Mouse (Mus musculus): ENCODE results near the gene Cep112. TPM values are rescaled to one million over a fixed set of nuclear protein-coding genes. Genes with fewer than 3 reads are reported as not detected.

Gene Cep112
- polyA plus RNA-seq, 1 experiment from 2014 or later, result 14.4 TPM

DNA sequence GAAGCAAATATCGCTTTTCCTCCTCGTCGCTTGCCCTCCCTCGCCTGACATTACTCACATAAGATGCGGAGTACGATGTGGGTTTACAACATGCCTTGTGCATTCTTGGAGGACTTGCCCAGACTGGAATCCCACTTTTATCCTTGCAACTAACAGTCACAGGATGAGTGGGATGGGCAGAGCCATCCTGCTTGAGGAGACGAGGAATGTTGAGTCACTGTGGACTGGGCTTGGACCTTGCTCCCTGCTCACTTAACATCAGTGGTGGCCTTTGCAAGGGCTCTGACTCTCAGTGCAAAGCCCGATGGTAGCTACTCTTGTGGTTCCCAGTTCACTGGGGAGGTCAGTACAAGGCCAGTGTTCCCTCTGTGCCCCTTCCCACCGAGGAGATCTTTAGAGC is 473.1 kb downstream of the Cep112 start:
- Histone ChIP-seq H3K4me2 (replicated peaks) (no peak overlapping the region), H3K27ac (replicated peaks) (no peak overlapping the region), H3K27me3 (no peaks in the 10 kb centered on the region), H3K9ac (no peak overlapping the region), H3K36me3 (no peaks in the 10 kb centered on the region), H3K4me3 (replicated peaks) (no peak overlapping the region), H3K4me1 (peaks cover 47% of the 10 kb centered on the region), H3K9me3 (replicated peaks) (no peaks in the 10 kb centered on the region)
- 59% methylated on average over 9 of the region's 9 CpGs for WGBS
- no peak for ATAC-seq (ENCODE audit: insufficient number of reproducible peaks, low FRiP score, low TSS enrichment, low read depth)

DNA sequence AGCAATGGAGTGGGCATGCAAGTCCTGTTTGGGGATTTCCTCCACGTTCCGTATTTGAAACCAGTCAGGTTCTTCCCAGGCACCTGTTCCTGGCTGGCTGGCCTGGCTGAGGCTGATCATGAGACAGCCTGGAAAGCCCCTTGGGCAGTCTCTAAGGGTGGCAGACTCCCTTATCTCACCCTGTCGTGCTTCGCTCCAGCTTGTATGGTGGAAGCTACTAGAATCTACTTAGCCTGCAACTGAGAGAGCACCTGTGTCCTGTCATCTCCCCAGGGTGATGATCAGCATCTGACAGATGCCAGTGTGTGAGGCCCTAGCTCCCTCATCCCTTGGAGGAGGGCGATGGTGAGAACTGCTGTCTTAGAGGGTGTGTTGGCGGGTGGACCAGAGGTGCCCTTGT is 473.5 kb downstream of the Cep112 start:
- WGBS, result 71% methylated on average over 6 of the region's 6 CpGs
- no peaks in the 10 kb centered on the region for H3K9me3 ChIP-seq (replicated peaks)
- H3K9ac ChIP-seq, result no peak overlapping the region
- H3K27me3 ChIP-seq, result no peaks in the 10 kb centered on the region
- no peak overlapping the region for H3K4me2 ChIP-seq (replicated peaks)
- H3K27ac ChIP-seq (replicated peaks), result no peak overlapping the region
- no peak overlapping the region for H3K4me3 ChIP-seq (replicated peaks)
- no peak for ATAC-seq (ENCODE audit: insufficient number of reproducible peaks, low FRiP score, low TSS enrichment, low read depth)
- no peaks in the 10 kb centered on the region for H3K36me3 ChIP-seq
- H3K4me1 ChIP-seq, result peaks cover 43% of the 10 kb centered on the region

DNA sequence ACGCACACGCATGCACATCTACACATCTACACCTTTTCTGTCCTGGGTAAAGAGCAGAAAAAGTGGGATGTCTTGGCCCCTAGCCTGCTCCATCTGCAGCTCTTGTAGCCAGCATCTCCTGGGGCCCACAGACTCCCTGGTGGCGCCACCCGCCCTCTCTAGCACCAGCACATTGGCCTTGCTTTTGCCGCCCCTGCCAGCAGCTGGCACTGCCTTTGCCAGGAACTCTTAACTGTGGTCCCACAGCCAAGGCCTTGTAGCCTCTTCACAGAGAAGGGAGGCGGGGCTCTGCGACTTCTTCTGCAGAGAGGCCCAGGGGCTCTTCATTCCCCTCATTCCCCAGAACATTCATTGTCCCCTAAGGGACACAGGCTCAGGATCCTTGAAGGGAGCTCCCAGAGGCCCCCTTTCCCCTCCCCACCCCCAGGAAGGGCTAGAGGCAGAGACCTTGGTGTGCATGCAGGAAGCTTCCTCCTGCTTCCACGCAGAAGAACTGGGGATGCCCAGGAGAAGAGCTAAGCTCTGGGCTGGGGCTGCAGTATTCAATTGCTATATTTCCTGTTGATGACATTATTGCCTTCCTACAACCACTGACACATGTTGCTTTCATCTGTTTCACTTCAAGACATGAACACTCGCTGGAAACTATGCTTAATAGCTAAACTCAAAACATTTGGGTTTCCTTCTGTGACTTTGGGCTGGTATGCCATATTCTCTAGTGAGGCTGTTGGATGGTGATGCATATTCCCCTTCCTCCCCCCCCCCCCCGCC is 475.9 kb downstream of the Cep112 start:
- no peaks in the 10 kb centered on the region for H3K36me3 ChIP-seq
- H3K4me1 ChIP-seq, result peaks cover 32% of the 10 kb centered on the region
- no peaks in the 10 kb centered on the region for H3K9me3 ChIP-seq (replicated peaks)
- no peak overlapping the region for H3K9ac ChIP-seq
- ATAC-seq (ENCODE audit: insufficient number of reproducible peaks, low FRiP score, low TSS enrichment, low read depth), result peak; percentile 74
- WGBS, result 47% methylated on average over 10 of the region's 10 CpGs
- no peak overlapping the region for H3K4me3 ChIP-seq (replicated peaks)
- H3K4me2 ChIP-seq (replicated peaks), result no peak overlapping the region
- H3K27me3 ChIP-seq, result no peaks in the 10 kb centered on the region
- peak overlapping the region; percentile 90 for H3K27ac ChIP-seq (replicated peaks)

DNA sequence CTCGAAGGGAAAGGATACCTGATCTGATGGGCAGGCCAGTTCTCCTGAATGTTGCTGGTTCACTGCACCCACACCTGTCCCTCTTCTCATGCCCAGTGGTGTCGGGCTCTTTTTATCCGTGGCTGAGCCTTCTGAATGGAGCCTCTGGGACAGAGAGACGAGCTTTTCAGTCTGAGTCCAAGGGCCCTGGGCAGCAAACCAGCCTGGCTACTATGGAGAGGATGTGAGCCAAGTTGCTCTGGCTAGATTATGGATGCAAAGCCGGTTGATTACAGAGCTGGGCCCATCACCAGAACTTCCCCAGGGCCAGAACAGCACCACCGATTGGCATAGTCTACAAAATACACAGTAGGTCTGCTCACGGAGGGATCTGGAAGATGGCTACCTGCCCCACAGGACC is 476.7 kb downstream of the Cep112 start:
- WGBS, result 59% methylated on average over 7 of the region's 7 CpGs
- H3K36me3 ChIP-seq, result no peaks in the 10 kb centered on the region
- H3K4me1 ChIP-seq, result peaks cover 32% of the 10 kb centered on the region
- no peaks in the 10 kb centered on the region for H3K27me3 ChIP-seq
- no peak for ATAC-seq (ENCODE audit: insufficient number of reproducible peaks, low FRiP score, low TSS enrichment, low read depth)
- H3K4me3 ChIP-seq (replicated peaks), result no peak overlapping the region
- peak overlapping the region; percentile 90 for H3K27ac ChIP-seq (replicated peaks)
- H3K9ac ChIP-seq, result no peak overlapping the region
- H3K9me3 ChIP-seq (replicated peaks), result no peaks in the 10 kb centered on the region
- no peak overlapping the region for H3K4me2 ChIP-seq (replicated peaks)

DNA sequence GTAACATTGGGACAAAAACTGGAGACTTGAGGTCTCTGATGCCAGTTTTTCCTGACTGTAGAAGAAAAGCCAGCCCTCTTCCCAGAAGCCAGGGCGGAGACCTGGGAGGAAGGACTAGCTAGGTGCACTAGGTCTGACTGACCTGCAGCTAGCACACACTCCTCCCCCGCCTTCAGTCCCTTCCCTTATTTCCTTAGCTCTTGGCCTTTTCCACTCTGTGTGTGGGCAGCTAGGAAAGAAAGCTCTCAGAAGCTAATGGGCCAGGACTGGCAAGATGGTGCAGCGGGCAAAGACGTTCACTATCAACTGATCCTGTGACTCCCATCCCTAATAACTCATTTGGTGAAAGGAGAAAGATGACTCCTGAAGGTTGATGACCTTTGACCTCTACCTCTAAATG is 477.3 kb downstream of the Cep112 start:
- ATAC-seq (ENCODE audit: insufficient number of reproducible peaks, low FRiP score, low TSS enrichment, low read depth), result no peak
- Histone ChIP-seq H3K9me3 (replicated peaks) (no peaks in the 10 kb centered on the region), H3K4me3 (replicated peaks) (no peak overlapping the region), H3K4me1 (peaks cover 32% of the 10 kb centered on the region), H3K36me3 (no peaks in the 10 kb centered on the region), H3K4me2 (replicated peaks) (no peak overlapping the region), H3K27me3 (no peaks in the 10 kb centered on the region), H3K27ac (replicated peaks) (no peak overlapping the region), H3K9ac (no peak overlapping the region)
- WGBS, result 73% methylated on average over 4 of the region's 4 CpGs

DNA sequence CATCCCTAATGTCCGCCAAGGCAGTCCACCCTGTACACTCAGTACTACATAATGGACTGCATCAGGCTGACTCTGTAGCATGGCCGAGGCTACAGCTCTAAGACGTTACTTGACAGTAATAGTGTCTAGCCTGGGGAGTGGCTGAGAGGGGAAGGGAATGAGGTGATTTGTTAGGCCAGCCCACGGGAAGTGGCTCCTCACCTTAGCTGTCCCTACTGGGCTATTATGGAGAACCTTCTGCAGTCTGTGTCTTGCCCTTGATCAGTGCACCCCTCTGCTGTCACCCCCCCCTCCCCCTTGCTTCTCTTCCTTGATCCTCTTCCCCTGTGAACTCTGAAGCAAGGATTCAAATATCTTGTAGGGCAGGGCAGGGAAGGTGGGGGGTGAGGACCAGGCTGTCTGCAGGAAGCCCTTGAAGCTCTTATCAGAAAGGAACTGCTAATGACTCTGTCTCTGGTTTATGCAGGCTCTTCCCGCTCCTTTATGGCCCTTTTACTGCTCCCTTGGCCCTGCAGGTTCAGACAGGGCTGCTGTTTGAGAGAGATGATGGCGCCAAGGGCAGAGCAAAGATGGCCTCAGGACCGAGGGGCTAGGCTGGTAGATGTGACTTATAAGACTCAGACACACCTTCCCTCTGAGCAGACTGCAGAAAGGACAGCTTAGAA is 481.7 kb downstream of the Cep112 start:
- 0 out of 2 replicates have a peak, but pooled peaks cover 5% of the 10 kb centered on the region for H3K27me3 ChIP-seq
- no peak for ATAC-seq (ENCODE audit: insufficient number of reproducible peaks, low FRiP score, low TSS enrichment, low read depth)

DNA sequence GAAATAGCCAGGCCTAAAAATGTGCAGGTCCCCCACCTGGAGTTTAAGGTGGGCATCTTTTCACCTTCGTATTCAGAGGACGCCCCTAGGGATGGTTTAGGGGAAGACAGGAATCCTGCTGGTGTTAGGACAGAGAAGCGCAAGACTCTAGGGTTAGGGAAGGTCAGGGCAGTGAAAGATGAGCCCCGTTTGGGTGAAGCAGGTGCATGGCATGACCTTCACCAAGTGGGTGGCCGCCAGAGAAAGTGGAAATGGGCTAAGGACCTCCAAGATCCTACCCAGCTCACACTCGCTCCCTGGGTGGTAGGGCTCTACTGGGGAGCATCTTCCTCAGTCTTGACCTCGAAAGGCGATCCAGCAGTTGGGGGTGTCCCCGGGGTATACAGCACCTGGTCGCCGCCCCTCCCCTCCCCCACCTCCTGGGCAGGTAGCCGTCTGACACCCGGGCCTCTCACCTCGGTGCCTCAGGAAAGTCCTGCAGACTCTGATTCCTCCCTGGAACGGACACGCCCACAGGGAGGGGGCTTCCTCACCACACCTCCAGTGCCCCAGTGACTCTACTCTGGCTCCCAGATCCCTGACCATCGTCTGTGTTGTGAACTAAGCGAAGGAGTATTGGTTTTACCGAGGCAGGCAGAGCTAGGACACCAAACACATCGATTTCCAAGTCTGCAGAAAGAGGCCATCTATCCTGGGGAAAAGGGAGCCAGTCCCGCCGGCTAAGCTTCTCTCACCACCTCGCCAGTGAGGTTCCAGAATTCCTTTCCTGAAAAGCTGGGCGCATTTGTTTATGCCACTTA is 484.6 kb downstream of the Cep112 start:
- WGBS, result 11% methylated on average over 24 of the region's 24 CpGs
- Histone ChIP-seq H3K4me3 (replicated peaks) (peak overlapping the region; percentile 22), H3K9me3 (replicated peaks) (no peaks in the 10 kb centered on the region), H3K36me3 (no peaks in the 10 kb centered on the region), H3K27me3 (0 out of 2 replicates have a peak, but pooled peaks cover 5% of the 10 kb centered on the region), H3K4me2 (replicated peaks) (peak overlapping the region; percentile 52), H3K27ac (replicated peaks) (peak overlapping the region; percentile 48; the same call in 1 of the 2 replicates), H3K9ac (no peak overlapping the region; the same call in 1 of the 2 replicates), H3K4me1 (peaks cover 16% of the 10 kb centered on the region)
- ATAC-seq (ENCODE audit: insufficient number of reproducible peaks, low FRiP score, low TSS enrichment, low read depth), result no peak

More for the DNA sequence above, 481.7 kb downstream of the Cep112 start:
- H3K36me3 ChIP-seq, result no peaks in the 10 kb centered on the region
- no peak overlapping the region for H3K27ac ChIP-seq (replicated peaks)
- H3K4me1 ChIP-seq, result peaks cover 24% of the 10 kb centered on the region
- WGBS, result 70% methylated on average over 7 of the region's 7 CpGs
- no peaks in the 10 kb centered on the region for H3K9me3 ChIP-seq (replicated peaks)
- H3K9ac ChIP-seq, result no peak overlapping the region
- H3K4me2 ChIP-seq (replicated peaks), result no peak overlapping the region
- H3K4me3 ChIP-seq (replicated peaks), result no peak overlapping the region

Other genes with a start within 250 kb of the Cep112 start
- 0.62 TPM in 1 of 2 replicates, not detected in the other for gene Apoh, start 81.8 kb upstream of the Cep112 start, polyA plus RNA-seq (2015; fragmentation: Nextera tagmentation; extraction: Ambion mirVana)
- 7.8 and 9.7 TPM in 2 replicates for gene Prkca, start 81.3 kb upstream of the Cep112 start, polyA plus RNA-seq (2015; fragmentation: Nextera tagmentation; extraction: Ambion mirVana)